Mouse (Mus musculus) C2C12 (cell line): ENCODE results near the gene Lsamp.

ENCODE experiments used
- CTCF ChIP-seq: IDR thresholded peaks from one replicate; pipeline ENCODE4 v1.5.1; 2011; ENCODE audit not compliant: control insufficient read depth, insufficient read depth, insufficient read length
- USF1 ChIP-seq: IDR thresholded peaks from one replicate; pipeline ENCODE4 v1.6.1; 2011; ENCODE audit warnings: low read depth, mild to moderate bottlenecking, control low read depth, moderate library complexity

- TF ChIP-seq USF1 = no peak
- TF ChIP-seq CTCF = no peak
Observed at GRCm38 (mm10) chr16:41900783-41901182, 1916.6 kb downstream of the Lsamp start.
